Mouse (Mus musculus) olfactory bulb, adult 2 months (tissue): ENCODE data around the gene Exoc5.

Experiments
- CTCF ChIP-seq: fragments of 200-500 bp; IDR thresholded peaks from 2 replicates; pipeline ENCODE4 v1.5.1; 2012; ENCODE audit warnings: low read depth, mild to moderate bottlenecking, low read length, moderate library complexity; ENCODE audit not compliant: insufficient read depth
- POLR2A ChIP-seq: fragments of 200-500 bp; IDR thresholded peaks from 2 replicates; pipeline ENCODE4 v1.6.1; 2012; ENCODE audit warnings: mild to moderate bottlenecking, low read depth, low read length, moderate library complexity; ENCODE audit not compliant: insufficient read depth

DNA sequence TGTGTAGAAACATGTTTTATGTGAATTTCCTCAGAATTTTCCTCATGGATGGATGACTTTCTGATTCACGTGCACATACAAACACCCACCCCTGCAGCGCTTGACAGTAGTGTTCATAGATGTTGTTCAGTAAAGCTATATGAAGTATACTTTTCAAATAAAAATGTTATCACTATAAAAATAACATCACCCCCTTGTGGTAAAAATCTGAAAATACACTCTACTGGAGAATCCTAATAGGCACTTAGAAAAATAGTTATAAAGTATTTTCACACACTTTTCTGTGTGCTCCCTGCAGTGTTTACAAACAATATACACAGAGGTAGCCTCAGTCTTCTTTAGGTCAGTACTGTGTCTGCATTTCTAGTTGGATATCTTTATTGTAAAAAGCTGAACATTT is 58.5 kb downstream of the Exoc5 start:
- TF ChIP-seq POLR2A (no peak), CTCF (no peak)
